In the genomic region with DNA sequence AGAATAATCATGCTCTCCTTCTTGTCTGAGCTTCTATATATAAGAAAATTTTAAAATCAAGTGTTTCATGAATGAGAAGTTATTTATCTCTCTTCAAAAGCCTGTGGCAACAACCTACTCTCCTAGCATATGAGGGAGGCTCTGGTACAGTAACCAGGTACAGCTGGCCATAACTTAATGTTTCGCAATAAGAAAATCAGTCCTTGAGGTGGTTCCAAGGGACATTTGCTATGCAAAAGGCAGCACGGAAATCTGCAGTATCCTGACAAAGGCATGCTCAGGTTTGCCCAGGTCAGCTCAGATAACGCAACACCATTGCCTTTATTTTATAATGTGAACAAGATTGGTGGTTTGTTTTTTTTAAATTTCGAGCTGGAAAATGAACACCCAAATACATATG, we compare ENCODE assay signal across 25 mouse cellular contexts. TPM values are rescaled to one million over a fixed set of nuclear protein-coding genes. Genes with fewer than 3 reads are reported as not detected.
DNase-seq lines count a peak whose midpoint lies in the region; ATAC-seq and TF ChIP-seq lines count a peak whose summit lies in the region.
"Had no signal": no experiment of that assay in that cellular context is flagged by ENCODE, and none has a peak within 500 bp of the region (broad histone marks: within the 10 kb centered on the region; RNA-seq: fewer than 3 reads in every experiment).

No protein-coding gene starts in this region.

- WGBS in intestine, embryonic 15.5 days: 74% methylated on average over 4 of the region's 4 CpGs
- 45% methylated on average over 4 of the region's 4 CpGs for WGBS in intestine, postnatal 0 days
- WGBS in kidney, embryonic 15.5 days: 81% methylated on average over 4 of the region's 4 CpGs
- 28% methylated on average over 4 of the region's 4 CpGs for WGBS in liver, adult 2 months
- WGBS in liver, embryonic 12.5 days (ENCODE audit: insufficient replicate concordance): 83% methylated on average over 4 of the region's 4 CpGs

- no peak for TF ChIP-seq CTCF in intestine, postnatal 0 days (IDR thresholded peaks at IDR 0.05; ENCODE audit: low read depth)
- TF ChIP-seq CTCF in liver, adult 2 months (IDR thresholded peaks at IDR 0.05; ENCODE audit: low read depth, low read length): no peak

- H3K79me2 ChIP-seq in liver, adult 2 months (ENCODE audit: control insufficient read depth, insufficient read depth, low read length): peaks cover 22% of the 10 kb centered on the region; the same call in 1 of the 2 replicates

- H3K27ac ChIP-seq in intestine, embryonic 15.5 days: no peak overlapping the region
- H3K27ac ChIP-seq in intestine, postnatal 0 days (ENCODE audit: low read depth, low read length): no peak overlapping the region
- 0 out of 2 replicates have a peak overlapping the region, but pooled peaks have one; percentile 1 for H3K27ac ChIP-seq in kidney, embryonic 15.5 days
- no peak overlapping the region for H3K27ac ChIP-seq in liver, adult 2 months (replicated peaks; ENCODE audit: insufficient read depth, low read depth, low read length)
- H3K27ac ChIP-seq in liver, embryonic 12.5 days: no peak overlapping the region
- H3K27ac ChIP-seq: embryonic facial prominence, embryonic 12.5 days; embryonic facial prominence, embryonic 15.5 days; forebrain, embryonic 12.5 days; forebrain, embryonic 15.5 days; heart, adult 2 months; heart, embryonic 10.5 days; heart, embryonic 13.5 days; hindbrain, embryonic 14.5 days had no signal

- H3K9me3 ChIP-seq in intestine, embryonic 15.5 days: no peaks in the 10 kb centered on the region
- no peaks in the 10 kb centered on the region for H3K9me3 ChIP-seq in intestine, postnatal 0 days (ENCODE audit: control insufficient read depth)
- H3K9me3 ChIP-seq in kidney, embryonic 15.5 days (replicated peaks): no peaks in the 10 kb centered on the region
- peaks cover 10% of the 10 kb centered on the region; the same call in 1 of the 2 replicates for H3K9me3 ChIP-seq in liver, embryonic 12.5 days (replicated peaks)
- H3K9me3 ChIP-seq: embryonic facial prominence, embryonic 12.5 days; embryonic facial prominence, embryonic 15.5 days; forebrain, embryonic 12.5 days; forebrain, embryonic 15.5 days; heart, embryonic 10.5 days; heart, embryonic 13.5 days had no signal

- H3K9ac ChIP-seq in intestine, embryonic 15.5 days: no peak overlapping the region
- no peak overlapping the region for H3K9ac ChIP-seq in intestine, postnatal 0 days (ENCODE audit: low read depth, low read length)
- no peak overlapping the region for H3K9ac ChIP-seq in kidney, embryonic 15.5 days
- no peak overlapping the region for H3K9ac ChIP-seq in liver, adult 2 months (ENCODE audit: low read depth, low read length)
- H3K9ac ChIP-seq in liver, embryonic 12.5 days: no peak overlapping the region
- H3K9ac ChIP-seq: embryonic facial prominence, embryonic 12.5 days; embryonic facial prominence, embryonic 15.5 days; forebrain, embryonic 12.5 days; forebrain, embryonic 15.5 days; heart, embryonic 13.5 days; hindbrain, embryonic 14.5 days had no signal

- H3K27me3 ChIP-seq in intestine, embryonic 15.5 days (replicated peaks): no peaks in the 10 kb centered on the region
- H3K27me3 ChIP-seq in intestine, postnatal 0 days (replicated peaks; ENCODE audit: control insufficient read depth, insufficient read depth, low read length): no peaks in the 10 kb centered on the region
- H3K27me3 ChIP-seq in kidney, embryonic 15.5 days: no peaks in the 10 kb centered on the region
- H3K27me3 ChIP-seq in liver, adult 2 months (ENCODE audit: control insufficient read depth, insufficient read depth, low read length): no peaks in the 10 kb centered on the region
- H3K27me3 ChIP-seq in liver, embryonic 12.5 days (replicated peaks): no peaks in the 10 kb centered on the region
- H3K27me3 ChIP-seq: embryonic facial prominence, embryonic 12.5 days; embryonic facial prominence, embryonic 15.5 days; forebrain, embryonic 12.5 days; forebrain, embryonic 15.5 days; heart, embryonic 13.5 days had no signal

- H3K4me3 ChIP-seq in intestine, embryonic 15.5 days (replicated peaks): no peak overlapping the region
- no peak overlapping the region for H3K4me3 ChIP-seq in intestine, postnatal 0 days (ENCODE audit: low read depth, low read length)
- H3K4me3 ChIP-seq in kidney, embryonic 15.5 days (replicated peaks): no peak overlapping the region
- H3K4me3 ChIP-seq in liver, adult 2 months (ENCODE audit: insufficient read depth, low read depth, low read length): no peak overlapping the region
- H3K4me3 ChIP-seq in liver, embryonic 12.5 days: no peak overlapping the region
- H3K4me3 ChIP-seq: embryonic facial prominence, embryonic 12.5 days; embryonic facial prominence, embryonic 15.5 days; forebrain, embryonic 12.5 days; forebrain, embryonic 15.5 days; heart, adult 2 months; heart, embryonic 10.5 days; heart, embryonic 13.5 days had no signal

- DNase-seq in kidney, postnatal 4 days: no peak
- peak; percentile 87 for DNase-seq in liver, adult 2 months (ENCODE audit: extremely low read depth, low read depth, low spot score)
- peak; percentile 62 for DNase-seq in fat pad, adult 2 months (ENCODE audit: extremely low read depth, low read depth, low spot score)
- DNase-seq: adrenal gland, postnatal 10 days; adrenal gland, postnatal 36 days; cerebellum, adult 11 months; cerebellum, adult 2 months; cerebellum, adult 9-11 months; cerebellum, postnatal 25 days; gastrocnemius, postnatal 25 days; heart, adult 2 months; heart, postnatal 14 days; heart, postnatal 4 days had no signal

- H3K4me1 ChIP-seq in intestine, embryonic 15.5 days (replicated peaks): no peaks in the 10 kb centered on the region
- H3K4me1 ChIP-seq in intestine, postnatal 0 days (replicated peaks; ENCODE audit: control insufficient read depth, insufficient read depth, low read length): no peaks in the 10 kb centered on the region
- H3K4me1 ChIP-seq in kidney, embryonic 15.5 days: peaks cover 11% of the 10 kb centered on the region
- H3K4me1 ChIP-seq in liver, adult 2 months (ENCODE audit: control insufficient read depth, insufficient read depth, low read length): peaks cover 18% of the 10 kb centered on the region
- peaks cover 13% of the 10 kb centered on the region for H3K4me1 ChIP-seq in liver, embryonic 12.5 days
- H3K4me1 ChIP-seq: forebrain, embryonic 15.5 days had no signal

- no peak overlapping the region for H3K4me2 ChIP-seq in intestine, embryonic 15.5 days (replicated peaks)
- H3K4me2 ChIP-seq in intestine, postnatal 0 days (replicated peaks; ENCODE audit: low read depth): no peak overlapping the region
- no peak overlapping the region for H3K4me2 ChIP-seq in kidney, embryonic 15.5 days
- no peak overlapping the region for H3K4me2 ChIP-seq in liver, embryonic 12.5 days
- H3K4me2 ChIP-seq: embryonic facial prominence, embryonic 12.5 days; embryonic facial prominence, embryonic 15.5 days; forebrain, embryonic 12.5 days; forebrain, embryonic 15.5 days; heart, embryonic 13.5 days; hindbrain, embryonic 14.5 days had no signal

- TF ChIP-seq POLR2A in liver, adult 2 months (IDR thresholded peaks at IDR 0.05; ENCODE audit: extremely low read depth, insufficient read depth, low read length): no peak

- H3K36me3 ChIP-seq in intestine, embryonic 15.5 days: 0 out of 2 replicates have a peak, but pooled peaks cover 9% of the 10 kb centered on the region
- no peaks in the 10 kb centered on the region for H3K36me3 ChIP-seq in intestine, postnatal 0 days (ENCODE audit: control insufficient read depth, insufficient read depth)
- H3K36me3 ChIP-seq in kidney, embryonic 15.5 days: peaks cover 32% of the 10 kb centered on the region
- H3K36me3 ChIP-seq in liver, adult 2 months (ENCODE audit: control insufficient read depth, insufficient read depth, low read length): peaks cover 2% of the 10 kb centered on the region; the same call in 1 of the 2 replicates
- peaks cover 49% of the 10 kb centered on the region for H3K36me3 ChIP-seq in liver, embryonic 12.5 days

- ATAC-seq in intestine, embryonic 15.5 days: 0 out of 2 replicates have a peak, but pooled peaks have one; percentile 51
- no peak for ATAC-seq in intestine, postnatal 0 days
- ATAC-seq in kidney, embryonic 15.5 days (replicated peaks; ENCODE audit: low FRiP score): no peak
- ATAC-seq in liver, embryonic 12.5 days: no peak
- no peak for ATAC-seq in activated CD4-positive, CD25-positive, alpha-beta regulatory T cell, adult 4 months
- ATAC-seq: forebrain, embryonic 15.5 days had no signal

RNA-seq across cellular contexts. Expression of gene Paics, which starts 9.1 kb away (rescaled TPM):
- polyA plus RNA-seq in intestine, embryonic 15.5 days (2015; fragmentation: Nextera tagmentation; extraction: Ambion mirVana): 193 and 208 TPM in 2 replicates
- 44.3 and 44.9 TPM in 2 replicates for polyA plus RNA-seq in intestine, postnatal 0 days (2015; fragmentation: Nextera tagmentation; extraction: Ambion mirVana)
- 316 and 330 TPM in 2 replicates for polyA plus RNA-seq in kidney, embryonic 15.5 days (2015; fragmentation: Nextera tagmentation; extraction: Ambion mirVana)
- 303 and 359 TPM in 2 replicates for total RNA-seq in liver, adult 2 months (2014; rRNA removed)
- polyA plus RNA-seq in liver, adult 2 months (2012; rRNA removed): 165 and 187 TPM in 2 replicates
- polyA plus RNA-seq in liver, embryonic 12.5 days (2016; fragmentation: Nextera tagmentation; extraction: Ambion mirVana): 246 and 250 TPM in 2 replicates
- 100 to 1,000 TPM; 185 to 199 TPM for polyA plus RNA-seq in activated CD4-positive, CD25-positive, alpha-beta regulatory T cell, adult 4 months (2017; shearing (Covaris generic))

RNA-seq across cellular contexts. Expression of gene Ppat, which starts 9.4 kb away (rescaled TPM):
- polyA plus RNA-seq in intestine, embryonic 15.5 days (2015; fragmentation: Nextera tagmentation; extraction: Ambion mirVana): 27.4 and 30.7 TPM in 2 replicates
- polyA plus RNA-seq in intestine, postnatal 0 days (2015; fragmentation: Nextera tagmentation; extraction: Ambion mirVana): 6.5 and 7.3 TPM in 2 replicates
- polyA plus RNA-seq in kidney, embryonic 15.5 days (2015; fragmentation: Nextera tagmentation; extraction: Ambion mirVana): 40.1 and 43.6 TPM in 2 replicates
- total RNA-seq in liver, adult 2 months (2014; rRNA removed): 22.8 and 30.3 TPM in 2 replicates
- polyA plus RNA-seq in liver, adult 2 months (2012; rRNA removed): 5.3 and 6.4 TPM in 2 replicates
- polyA plus RNA-seq in liver, embryonic 12.5 days (2016; fragmentation: Nextera tagmentation; extraction: Ambion mirVana): 49.0 and 49.2 TPM in 2 replicates
- 10 to 100 TPM; 27.9 to 35.6 TPM for polyA plus RNA-seq in activated CD4-positive, CD25-positive, alpha-beta regulatory T cell, adult 4 months (2017; shearing (Covaris generic))

RNA-seq across cellular contexts. Expression of gene Srp72, which starts 32.5 kb away (rescaled TPM):
- polyA plus RNA-seq in intestine, embryonic 15.5 days (2015; fragmentation: Nextera tagmentation; extraction: Ambion mirVana): 79.6 and 84.8 TPM in 2 replicates
- polyA plus RNA-seq in intestine, postnatal 0 days (2015; fragmentation: Nextera tagmentation; extraction: Ambion mirVana): 36.9 and 41.4 TPM in 2 replicates
- polyA plus RNA-seq in kidney, embryonic 15.5 days (2015; fragmentation: Nextera tagmentation; extraction: Ambion mirVana): 95.2 and 98.1 TPM in 2 replicates
- 43.4 and 43.5 TPM in 2 replicates for total RNA-seq in liver, adult 2 months (2014; rRNA removed)
- polyA plus RNA-seq in liver, adult 2 months (2012; rRNA removed): 18.4 and 23.1 TPM in 2 replicates
- polyA plus RNA-seq in liver, embryonic 12.5 days (2016; fragmentation: Nextera tagmentation; extraction: Ambion mirVana): 58.9 and 61.9 TPM in 2 replicates
- polyA plus RNA-seq in activated CD4-positive, CD25-positive, alpha-beta regulatory T cell, adult 4 months (2017; shearing (Covaris generic)): 100 to 1,000 TPM; 123 to 144 TPM

RNA-seq across cellular contexts. Expression of gene Aasdh, which starts 36.7 kb away (rescaled TPM):
- polyA plus RNA-seq in intestine, embryonic 15.5 days (2015; fragmentation: Nextera tagmentation; extraction: Ambion mirVana): 14.2 and 18.3 TPM in 2 replicates
- 4.1 and 7.5 TPM in 2 replicates for polyA plus RNA-seq in intestine, postnatal 0 days (2015; fragmentation: Nextera tagmentation; extraction: Ambion mirVana)
- 16.8 and 18.1 TPM in 2 replicates for polyA plus RNA-seq in kidney, embryonic 15.5 days (2015; fragmentation: Nextera tagmentation; extraction: Ambion mirVana)
- total RNA-seq in liver, adult 2 months (2014; rRNA removed): 9.3 and 14.3 TPM in 2 replicates
- polyA plus RNA-seq in liver, adult 2 months (2012; rRNA removed): 7.8 and 9.7 TPM in 2 replicates
- polyA plus RNA-seq in liver, embryonic 12.5 days (2016; fragmentation: Nextera tagmentation; extraction: Ambion mirVana): 12.5 and 13.0 TPM in 2 replicates
- 10 to 100 TPM in 1 of 2 experiments, 1 to 10 TPM in 1; 9.3 to 16.3 TPM for polyA plus RNA-seq in activated CD4-positive, CD25-positive, alpha-beta regulatory T cell, adult 4 months (2017; shearing (Covaris generic))

Comparison
In these comparisons a context has a peak if more than half of its experiments do, and no peak if none do; other contexts are left out.
1. DNase-seq: peak in liver, adult 2 months (single experiment) and fat pad, adult 2 months (single experiment); none in kidney, postnatal 4 days (0 of 2).